Mouse (Mus musculus): ENCODE measurements around the gene 4930524B15Rik.
"Not testable (repeated sequence)": the region's sequence is repeated elsewhere in the genome, so short reads cannot be mapped to it uniquely, and the experiment has no call there.

4930524B15Rik gene

GRCm38 (mm10) chr11:31983249-31983648, 17.9 kb downstream of the 4930524B15Rik start:
- DNase-seq (ENCODE audit: low spot score in 2 of 2) = no peak

GRCm38 (mm10) chr11:31984786-31985185, 19.4 kb downstream of the 4930524B15Rik start:
- no peak for DNase-seq (ENCODE audit: low spot score in 2 of 2)

GRCm38 (mm10) chr11:31992535-31992934, 27.1 kb downstream of the 4930524B15Rik start:
- DNase-seq (ENCODE audit: low spot score in 2 of 2) = no peak

- no peak for DNase-seq (ENCODE audit: low spot score in 2 of 2)
Measured at GRCm38 (mm10) chr11:31999716-32000115, 34.3 kb downstream of the 4930524B15Rik start.

GRCm38 (mm10) chr11:32000281-32000680, 34.9 kb downstream of the 4930524B15Rik start, which contains the start of gene Nsg2:
Gene Nsg2, plus strand, starts transcription at chr11:32000463.
- DNase-seq (ENCODE audit: low spot score in 2 of 2) = peak; percentile 91 to 92

GRCm38 (mm10) chr11:32001181-32001910, 36.0 kb downstream of the 4930524B15Rik start:
- no peak for DNase-seq (ENCODE audit: low spot score in 2 of 2)

- DNase-seq (ENCODE audit: low spot score in 2 of 2) = peak in 1 of 2 experiments; percentile 63
Measured at GRCm38 (mm10) chr11:32002670-32003072, 37.3 kb downstream of the 4930524B15Rik start.

- not testable (repeated sequence) for DNase-seq (ENCODE audit: low spot score in 2 of 2)
Measured at GRCm38 (mm10) chr11:32008049-32008448, 42.7 kb downstream of the 4930524B15Rik start.

GRCm38 (mm10) chr11:32008852-32009251, 43.5 kb downstream of the 4930524B15Rik start:
- no peak for DNase-seq (ENCODE audit: low spot score in 2 of 2)

GRCm38 (mm10) chr11:32009961-32010662, 44.7 kb downstream of the 4930524B15Rik start:
- DNase-seq (ENCODE audit: low spot score in 2 of 2) = peak in 1 of 2 experiments; percentile 57

GRCm38 (mm10) chr11:32010663-32010970, 45.2 kb downstream of the 4930524B15Rik start:
- no peak for DNase-seq (ENCODE audit: low spot score in 2 of 2)

GRCm38 (mm10) chr11:32011867-32012603, 46.6 kb downstream of the 4930524B15Rik start:
- DNase-seq (ENCODE audit: low spot score in 2 of 2) = peak; percentile 60 to 63

- DNase-seq (ENCODE audit: low spot score in 2 of 2) = no peak
Measured at GRCm38 (mm10) chr11:32013014-32013427, 47.6 kb downstream of the 4930524B15Rik start.

- DNase-seq (ENCODE audit: low spot score in 2 of 2) = no peak
Measured at GRCm38 (mm10) chr11:32013561-32013960, 48.2 kb downstream of the 4930524B15Rik start.

- no peak for DNase-seq (ENCODE audit: low spot score in 2 of 2)
Measured at GRCm38 (mm10) chr11:32018201-32018600, 52.8 kb downstream of the 4930524B15Rik start.

GRCm38 (mm10) chr11:32020031-32020965, 54.9 kb downstream of the 4930524B15Rik start:
- peak; percentile 58 to 69 for DNase-seq (ENCODE audit: low spot score in 2 of 2)

GRCm38 (mm10) chr11:32026634-32027033, 61.2 kb downstream of the 4930524B15Rik start:
- no peak for DNase-seq (ENCODE audit: low spot score in 2 of 2)

- peak; percentile 58 to 65 for DNase-seq (ENCODE audit: low spot score in 2 of 2)
Measured at GRCm38 (mm10) chr11:32027474-32028342, 62.3 kb downstream of the 4930524B15Rik start.

GRCm38 (mm10) chr11:32028605-32029004, 63.2 kb downstream of the 4930524B15Rik start:
- no peak for DNase-seq (ENCODE audit: low spot score in 2 of 2)
